Mouse (Mus musculus) kidney, adult 11 months (tissue): ENCODE data around the gene Dnaaf1.

Experiments used
- DNase-seq: peaks from one replicate; pipeline ENCODE4 v3.0.0; 2022

The Dnaaf1 gene

GRCm38 (mm10) chr8:119574437-119575365 lies at the start of gene Dnaaf1, which contains the start of gene Hsdl1:
Gene Dnaaf1, plus strand, starts transcription at chr8:119575235.
Gene Hsdl1, minus strand, starts transcription at chr8:119575183.
- DNase-seq, result peak; percentile 93

GRCm38 (mm10) chr8:119528762-119529161 lies 46.3 kb upstream of the Dnaaf1 start:
- no peak for DNase-seq

GRCm38 (mm10) chr8:119530937-119531336 lies 44.1 kb upstream of the Dnaaf1 start:
- no peak for DNase-seq

- DNase-seq, result no peak
Observed at GRCm38 (mm10) chr8:119531397-119531796, 43.6 kb upstream of the Dnaaf1 start.

GRCm38 (mm10) chr8:119531973-119532372 lies 43.1 kb upstream of the Dnaaf1 start:
- DNase-seq, result no peak

GRCm38 (mm10) chr8:119544606-119545005 lies 30.4 kb upstream of the Dnaaf1 start:
- DNase-seq, result no peak

GRCm38 (mm10) chr8:119545180-119545579 lies 29.9 kb upstream of the Dnaaf1 start:
- no peak for DNase-seq

- DNase-seq, result no peak
Observed at GRCm38 (mm10) chr8:119545791-119546190, 29.2 kb upstream of the Dnaaf1 start.

- peak; percentile 30 for DNase-seq
Observed at GRCm38 (mm10) chr8:119547019-119547691, 27.9 kb upstream of the Dnaaf1 start.

- no peak for DNase-seq
Observed at GRCm38 (mm10) chr8:119548560-119549113, 26.4 kb upstream of the Dnaaf1 start.

GRCm38 (mm10) chr8:119552967-119553366 lies 22.1 kb upstream of the Dnaaf1 start:
- no peak for DNase-seq

- DNase-seq, result peak; percentile 23
Observed at GRCm38 (mm10) chr8:119555861-119556260, 19.2 kb upstream of the Dnaaf1 start.

- DNase-seq, result no peak
Observed at GRCm38 (mm10) chr8:119557132-119557531, 17.9 kb upstream of the Dnaaf1 start.

- peak; percentile 28 for DNase-seq
Observed at GRCm38 (mm10) chr8:119557821-119558602, 17.0 kb upstream of the Dnaaf1 start.

- DNase-seq, result peak; percentile 97
Observed at GRCm38 (mm10) chr8:119558603-119559401, 16.2 kb upstream of the Dnaaf1 start, which contains the start of gene Mbtps1. Gene Mbtps1, minus strand, starts transcription at chr8:119558735.

- peak; percentile 22 for DNase-seq
Observed at GRCm38 (mm10) chr8:119559402-119559720, 15.7 kb upstream of the Dnaaf1 start.

GRCm38 (mm10) chr8:119563849-119564251 lies 11.2 kb upstream of the Dnaaf1 start:
- DNase-seq, result no peak

GRCm38 (mm10) chr8:119566367-119566766 lies 8.7 kb upstream of the Dnaaf1 start:
- DNase-seq, result no peak

- peak; percentile 33 for DNase-seq
Observed at GRCm38 (mm10) chr8:119568251-119568650, 6.8 kb upstream of the Dnaaf1 start.

GRCm38 (mm10) chr8:119568951-119569350 lies 6.1 kb upstream of the Dnaaf1 start:
- DNase-seq, result no peak

- DNase-seq, result no peak
Observed at GRCm38 (mm10) chr8:119569881-119570280, 5.2 kb upstream of the Dnaaf1 start.

GRCm38 (mm10) chr8:119571135-119571534 lies 3.9 kb upstream of the Dnaaf1 start:
- no peak for DNase-seq
